Mouse (Mus musculus) heart, postnatal 0 days (tissue): ENCODE measurements around the gene Abcg8. TPM values are rescaled to one million over a fixed set of nuclear protein-coding genes. Genes with fewer than 3 reads are reported as not detected.

ENCODE experiments used
- ATAC-seq: fragments of 200-750 bp; cut with Nextera tagmentation; 2 replicates; pipeline ENCODE4 v1.8.0; 2017; ENCODE audit warnings: low read depth, moderate number of reproducible peaks, moderate library complexity; ENCODE audit not compliant: insufficient read depth
- DNase-seq: peaks from one replicate; pipeline ENCODE4 v3.0.0-alpha.2; 2016; ENCODE audit warnings: low spot score
- H3K27ac ChIP-seq: fragments of 300-500 bp; sonication (generic); 2 replicates; pipeline ENCODE4 v1.5.1; 2014; ENCODE audit warnings: low read depth, mild to moderate bottlenecking
- H3K27me3 ChIP-seq: fragments of 300-500 bp; sonication (generic); 2 replicates; pipeline ENCODE4 v1.6.1; 2014; ENCODE audit warnings: low read length, mixed read lengths; ENCODE audit not compliant: control insufficient read depth, insufficient read depth
- H3K36me3 ChIP-seq: fragments of 300-500 bp; sonication (generic); replicated peaks from 2 replicates; pipeline ENCODE4 v1.6.1; 2014; ENCODE audit warnings: low read length, mixed read lengths; ENCODE audit not compliant: control insufficient read depth, insufficient read depth
- H3K4me1 ChIP-seq: fragments of 300-500 bp; sonication (generic); 2 replicates; pipeline ENCODE4 v1.6.1; 2014; ENCODE audit warnings: antibody characterized with exemption; ENCODE audit not compliant: control insufficient read depth, insufficient read depth
- H3K4me2 ChIP-seq: fragments of 300-500 bp; sonication (generic); 2 replicates; pipeline ENCODE4 v1.6.1; 2014; ENCODE audit warnings: low read depth, mild to moderate bottlenecking, low read length, moderate library complexity
- H3K4me3 ChIP-seq: fragments of 300-500 bp; sonication (generic); 2 replicates; pipeline ENCODE4 v1.5.1; 2014; ENCODE audit warnings: low read depth, low read length
- H3K9ac ChIP-seq: fragments of 300-500 bp; sonication (generic); replicated peaks from 2 replicates; pipeline ENCODE4 v1.6.1; 2014; ENCODE audit warnings: low read depth, low read length, mixed read lengths
- H3K9me3 ChIP-seq: fragments of 300-500 bp; sonication (generic); replicated peaks from 2 replicates; pipeline ENCODE4 v1.6.1; 2016; ENCODE audit warnings: low read length; ENCODE audit not compliant: control insufficient read depth
- CTCF ChIP-seq: IDR thresholded peaks from 2 replicates; pipeline ENCODE4 v1.5.1; 2016; ENCODE audit warnings: antibody characterized with exemption, control low read depth, low read depth
- EP300 ChIP-seq: IDR thresholded peaks from 2 replicates; pipeline ENCODE4 v1.6.1; 2016; ENCODE audit warnings: antibody characterized with exemption, low read depth
- WGBS: fragments of 180-500 bp; shearing (Covaris S2); extraction: QIAGEN DNeasy Blood & Tissue Kit; methylation state at CpG from one replicate; pipeline ENCODE4 v1.1.7; 2014; 5-methylcytosine and 5-hydroxymethylcytosine counted together
- polyA plus RNA-seq: library from polyadenylated mRNA; unstranded; fragments of >200 nt; fragmentation: Nextera tagmentation; extraction: Ambion mirVana; gene quantifications from 2 replicates; pipeline ENCODE4 v1.2.1, GENCODE M21; 2015
- total RNA-seq: library from RNA; depleted of rRNA; stranded (reverse); fragments of >200 nt; gene quantifications from 2 replicates; pipeline ENCODE4 v1.2.3, GENCODE M21; 2014; ENCODE audit warnings: low replicate concordance

Abcg8 gene
- total and polyA plus RNA-seq, 2 experiments from 2014 or later = not detected

DNA sequence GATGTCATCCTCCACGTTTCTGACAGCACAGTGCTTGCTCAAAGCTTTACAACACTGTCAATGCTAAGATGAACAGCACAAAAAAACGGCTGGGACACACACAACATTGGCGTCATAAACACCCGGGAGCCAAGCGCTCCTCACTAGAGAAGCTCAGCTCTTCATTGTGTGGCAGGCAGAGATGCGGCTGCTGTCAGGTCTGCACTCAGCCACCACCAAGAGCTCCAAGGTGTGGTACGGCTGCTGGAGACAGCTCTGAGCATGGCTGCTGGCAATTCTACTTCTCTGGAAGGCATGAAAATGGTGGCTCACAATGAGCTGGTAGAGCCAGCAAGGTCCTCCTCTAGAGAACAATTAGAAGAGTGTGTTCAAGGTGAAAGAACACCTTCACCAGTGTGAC lies 32.7 kb downstream of the Abcg8 start:
- H3K9ac ChIP-seq = no peak overlapping the region
- no peak for ATAC-seq
- H3K36me3 ChIP-seq = peaks cover 68% of the 10 kb centered on the region
- H3K4me3 ChIP-seq = no peak overlapping the region
- no peak overlapping the region for H3K4me2 ChIP-seq
- H3K27me3 ChIP-seq = no peaks in the 10 kb centered on the region
- no peak overlapping the region for H3K27ac ChIP-seq
- no peak for DNase-seq
- H3K4me1 ChIP-seq = no peaks in the 10 kb centered on the region
- 86% methylated on average over 7 of the region's 7 CpGs for WGBS
- H3K9me3 ChIP-seq = no peaks in the 10 kb centered on the region
- TF ChIP-seq CTCF (no peak), EP300 (no peak)

DNA sequence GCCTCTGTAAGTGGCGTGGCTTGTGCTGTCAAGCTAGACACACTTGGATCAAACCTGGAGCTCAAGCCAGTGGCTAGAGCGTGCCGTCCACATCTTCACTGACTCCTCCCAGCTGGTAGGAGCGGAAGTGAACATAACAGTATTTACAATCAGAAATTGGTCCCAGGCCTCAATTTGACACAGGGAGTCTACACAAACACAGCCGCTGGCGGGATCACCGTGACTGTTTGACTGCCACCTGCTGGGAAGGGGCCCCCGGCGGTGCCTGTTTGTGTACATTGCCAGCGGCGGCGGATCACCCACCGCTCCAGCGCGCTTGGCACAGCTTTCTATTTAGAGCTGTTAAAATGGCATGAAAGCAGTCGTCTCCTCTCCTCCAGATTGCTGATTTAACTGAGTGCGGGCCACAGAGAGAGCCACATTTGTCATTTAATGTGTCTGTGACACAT lies 33.3 kb downstream of the Abcg8 start:
- Histone ChIP-seq H3K4me1 (no peaks in the 10 kb centered on the region), H3K4me3 (no peak overlapping the region), H3K27ac (no peak overlapping the region), H3K9me3 (no peaks in the 10 kb centered on the region), H3K36me3 (peaks cover 69% of the 10 kb centered on the region), H3K4me2 (no peak overlapping the region), H3K27me3 (no peaks in the 10 kb centered on the region), H3K9ac (no peak overlapping the region)
- WGBS = 69% methylated on average over 17 of the region's 17 CpGs
- ATAC-seq = no peak
- TF ChIP-seq EP300 (no peak), CTCF (no peak)
- DNase-seq = no peak

DNA sequence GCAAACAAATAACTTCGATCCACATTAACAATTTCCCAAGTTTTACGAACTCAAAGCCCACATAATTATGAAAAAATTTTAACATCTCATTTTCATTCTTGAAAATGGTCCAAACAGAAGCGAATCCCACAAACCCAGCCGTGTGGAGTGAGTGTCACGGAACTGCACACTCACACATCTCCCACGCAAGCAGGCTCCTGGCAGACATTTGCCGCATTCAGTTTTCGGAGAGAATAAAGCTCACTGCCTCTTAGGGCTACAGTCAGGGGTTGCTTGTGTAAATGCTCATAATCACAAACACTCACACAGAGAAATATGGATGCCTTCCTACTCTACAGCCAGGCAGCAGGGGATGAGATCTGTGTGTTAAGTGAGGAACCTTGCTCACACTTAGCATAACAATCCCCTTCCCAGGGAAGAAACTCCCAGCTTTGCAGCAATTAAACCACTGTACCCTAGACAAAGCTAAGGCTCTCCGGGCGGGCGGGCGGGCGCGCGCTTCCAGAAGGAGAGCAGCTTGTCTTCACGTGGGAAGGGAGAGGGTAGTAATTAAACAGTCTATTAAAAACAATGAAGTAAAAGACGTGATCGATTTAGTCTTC lies 37.6 kb downstream of the Abcg8 start:
- Histone ChIP-seq H3K36me3 (peaks cover 56% of the 10 kb centered on the region), H3K4me2 (no peak overlapping the region)
- 92% methylated on average over 18 of the region's 18 CpGs for WGBS

DNA sequence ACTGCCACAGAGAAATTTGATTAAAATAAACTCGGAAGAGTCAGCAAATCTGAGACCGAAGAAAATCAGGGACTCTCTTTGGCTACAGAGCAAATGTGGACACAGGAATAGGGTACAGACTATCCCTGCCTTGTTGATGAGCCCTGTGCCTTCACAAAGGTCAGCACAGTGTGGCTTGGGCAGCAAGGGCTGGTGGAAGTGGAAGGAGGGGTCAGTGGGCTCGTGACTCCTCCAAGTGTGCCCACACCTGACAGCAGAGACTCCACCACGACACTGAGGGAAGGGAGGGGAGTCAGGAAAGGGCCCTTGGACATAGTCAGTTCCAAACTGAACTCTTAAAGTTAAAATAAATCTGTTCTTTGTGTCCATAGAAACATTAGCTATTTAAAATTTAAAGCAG lies 38.8 kb downstream of the Abcg8 start:
- WGBS = 79% methylated on average over 4 of the region's 4 CpGs
- no peak for ATAC-seq
- DNase-seq = no peak
- Histone ChIP-seq H3K9ac (no peak overlapping the region), H3K4me1 (no peaks in the 10 kb centered on the region), H3K36me3 (peaks cover 44% of the 10 kb centered on the region), H3K9me3 (no peaks in the 10 kb centered on the region), H3K27me3 (no peaks in the 10 kb centered on the region), H3K27ac (no peak overlapping the region), H3K4me3 (no peak overlapping the region), H3K4me2 (no peak overlapping the region)
- TF ChIP-seq CTCF = no peak
- no peak for TF ChIP-seq EP300

More for the DNA sequence above, 37.6 kb downstream of the Abcg8 start:
- Histone ChIP-seq H3K4me1 (no peaks in the 10 kb centered on the region), H3K27me3 (no peaks in the 10 kb centered on the region), H3K4me3 (no peak overlapping the region), H3K27ac (no peak overlapping the region), H3K9ac (no peak overlapping the region), H3K9me3 (no peaks in the 10 kb centered on the region)
- ATAC-seq = no peak
- DNase-seq = no peak
- TF ChIP-seq CTCF (no peak), EP300 (no peak)

DNA sequence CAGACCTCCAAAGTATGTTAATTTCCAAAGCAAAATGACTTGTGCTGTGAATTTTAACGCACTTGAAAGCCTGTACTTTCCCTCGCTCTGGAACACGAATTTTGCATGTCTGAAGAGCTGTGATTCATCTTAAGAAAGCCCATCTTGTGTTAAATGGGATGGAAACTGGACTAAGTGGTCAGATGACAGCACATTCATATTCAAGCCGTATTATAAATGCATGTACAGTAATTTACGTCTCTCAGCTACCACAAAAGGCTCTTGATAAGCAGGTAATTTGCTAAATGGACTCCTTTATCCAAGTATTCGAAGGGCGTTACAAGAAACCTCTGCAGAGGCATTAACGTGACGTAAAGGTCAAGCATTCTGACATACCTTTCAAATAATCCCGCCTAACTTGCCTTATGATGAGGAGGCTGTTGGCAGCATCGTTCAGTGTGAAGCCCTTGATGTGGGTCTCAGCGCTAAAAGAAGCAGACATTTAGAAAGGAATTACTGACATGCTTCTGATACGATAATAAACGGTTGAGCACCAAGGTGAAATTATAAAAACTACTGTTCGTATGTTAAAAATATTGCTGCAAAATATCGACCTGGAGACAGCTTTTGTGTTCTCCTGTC lies 40.3 kb downstream of the Abcg8 start:
- Histone ChIP-seq H3K4me3 (no peak overlapping the region), H3K9me3 (no peaks in the 10 kb centered on the region), H3K27ac (no peak overlapping the region), H3K27me3 (no peaks in the 10 kb centered on the region), H3K36me3 (peaks cover 45% of the 10 kb centered on the region), H3K9ac (no peak overlapping the region), H3K4me1 (no peaks in the 10 kb centered on the region), H3K4me2 (no peak overlapping the region)
- no peak for ATAC-seq
- no peak for DNase-seq
- TF ChIP-seq EP300 (no peak), CTCF (no peak)
- WGBS = 69% methylated on average over 16 of the region's 16 CpGs

DNA sequence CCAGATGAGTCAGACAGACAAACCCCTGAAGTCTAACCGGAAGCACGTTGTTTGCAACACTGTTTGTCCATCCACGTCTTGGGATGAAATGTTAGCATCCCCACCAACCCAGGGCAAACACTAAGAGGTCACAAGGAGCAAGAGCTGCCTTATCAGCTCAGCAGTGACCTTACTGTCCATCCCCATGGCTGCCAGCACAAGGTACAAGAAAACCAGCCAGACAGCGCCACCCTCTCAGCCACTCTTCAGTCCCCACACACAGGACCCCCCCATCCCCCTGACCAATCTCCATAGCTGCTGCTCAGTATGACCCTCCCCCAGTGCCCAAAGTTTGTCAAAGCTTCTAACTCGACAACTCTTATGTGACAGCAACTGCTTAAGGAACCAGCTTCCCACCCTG lies 41.3 kb downstream of the Abcg8 start:
- H3K4me3 ChIP-seq = no peak overlapping the region
- WGBS = 78% methylated on average over 5 of the region's 5 CpGs
- no peak for ATAC-seq
- H3K9me3 ChIP-seq = no peaks in the 10 kb centered on the region
- H3K27ac ChIP-seq = no peak overlapping the region
- H3K4me1 ChIP-seq = no peaks in the 10 kb centered on the region
- no peaks in the 10 kb centered on the region for H3K27me3 ChIP-seq
- H3K4me2 ChIP-seq = no peak overlapping the region
- no peak overlapping the region for H3K9ac ChIP-seq
- TF ChIP-seq CTCF (no peak), EP300 (no peak)
- H3K36me3 ChIP-seq = peaks cover 47% of the 10 kb centered on the region
- no peak for DNase-seq
